Mouse (Mus musculus) heart, embryonic 14.5 days (tissue): ENCODE data around the gene Rbm33. TPM values are rescaled to one million over a fixed set of nuclear protein-coding genes. Genes with fewer than 3 reads are reported as not detected.

ENCODE experiments used
- ATAC-seq: fragments of 200-750 bp; cut with Nextera tagmentation; 2 replicates; pipeline ENCODE4 v1.8.0; 2017; ENCODE audit warnings: low read depth, moderate TSS enrichment; ENCODE audit not compliant: insufficient number of reproducible peaks, insufficient read depth, low FRiP score
- H3K27ac ChIP-seq, 2 experiments: fragments of 200-500 bp in 1 of 2; fragments of 300-500 bp in 1 of 2; sonication (generic) in 1 of 2; replicated peaks in 1 of 2; 2 replicates each; pipeline ENCODE4 v1.5.1; 2012 to 2014; ENCODE audit warnings: low read depth in 2 of 2, low read length in 2 of 2, control low read depth in 1 of 2, mild to moderate bottlenecking in 1 of 2, mixed read lengths in 1 of 2; ENCODE audit not compliant: control insufficient read depth in 1 of 2, insufficient read depth in 1 of 2
- H3K27me3 ChIP-seq: fragments of 300-500 bp; sonication (generic); 2 replicates; pipeline ENCODE4 v1.6.1; 2014; ENCODE audit warnings: mild to moderate bottlenecking, low read length, control low read depth; ENCODE audit not compliant: control insufficient read depth, insufficient read depth
- H3K36me3 ChIP-seq: fragments of 300-500 bp; sonication (generic); 2 replicates; pipeline ENCODE4 v1.6.1; 2014; ENCODE audit warnings: mild to moderate bottlenecking, control low read depth, low read length, mixed read lengths; ENCODE audit not compliant: control insufficient read depth, insufficient read depth
- H3K4me1 ChIP-seq, 2 experiments: fragments of 200-500 bp in 1 of 2; fragments of 300-500 bp in 1 of 2; sonication (generic) in 1 of 2; 2 replicates each; pipeline ENCODE4 v1.6.1; 2012 to 2014; ENCODE audit warnings: low read length in 2 of 2, control low read depth in 1 of 2, mixed read lengths in 1 of 2; ENCODE audit not compliant: control insufficient read depth in 2 of 2, insufficient read depth in 2 of 2
- H3K4me2 ChIP-seq: fragments of 300-500 bp; sonication (generic); 2 replicates; pipeline ENCODE4 v1.6.1; 2014; ENCODE audit warnings: mild to moderate bottlenecking, low read length
- H3K4me3 ChIP-seq, 2 experiments: fragments of 200-500 bp in 1 of 2; fragments of 300-500 bp in 1 of 2; sonication (generic) in 1 of 2; 2 replicates each; pipeline ENCODE4 v1.5.1; 2012 to 2014; ENCODE audit warnings: low read length in 2 of 2, mild to moderate bottlenecking in 2 of 2, control low read depth in 1 of 2, low read depth in 1 of 2, moderate library complexity in 1 of 2; ENCODE audit not compliant: control insufficient read depth in 1 of 2, insufficient read depth in 1 of 2
- H3K9ac ChIP-seq: fragments of 300-500 bp; sonication (generic); 2 replicates; pipeline ENCODE4 v1.6.1; 2014; ENCODE audit warnings: mild to moderate bottlenecking, low read length
- H3K9me3 ChIP-seq: fragments of 300-500 bp; sonication (generic); 2 replicates; pipeline ENCODE4 v1.6.1; 2016; ENCODE audit warnings: low read length, control low read depth; ENCODE audit not compliant: control insufficient read depth
- WGBS: fragments of 180-500 bp; shearing (Covaris S2); extraction: QIAGEN DNeasy Blood & Tissue Kit; methylation state at CpG from one replicate; pipeline ENCODE4 v1.1.7; 2014; 5-methylcytosine and 5-hydroxymethylcytosine counted together
- polyA plus RNA-seq: library from polyadenylated mRNA; unstranded; fragments of >200 nt; fragmentation: Nextera tagmentation; extraction: Ambion mirVana; gene quantifications from 2 replicates; pipeline ENCODE4 v1.2.1, GENCODE M21; 2014

The Rbm33 gene
- polyA plus RNA-seq, 1 experiment from 2014 or later: 14.4 TPM

DNA sequence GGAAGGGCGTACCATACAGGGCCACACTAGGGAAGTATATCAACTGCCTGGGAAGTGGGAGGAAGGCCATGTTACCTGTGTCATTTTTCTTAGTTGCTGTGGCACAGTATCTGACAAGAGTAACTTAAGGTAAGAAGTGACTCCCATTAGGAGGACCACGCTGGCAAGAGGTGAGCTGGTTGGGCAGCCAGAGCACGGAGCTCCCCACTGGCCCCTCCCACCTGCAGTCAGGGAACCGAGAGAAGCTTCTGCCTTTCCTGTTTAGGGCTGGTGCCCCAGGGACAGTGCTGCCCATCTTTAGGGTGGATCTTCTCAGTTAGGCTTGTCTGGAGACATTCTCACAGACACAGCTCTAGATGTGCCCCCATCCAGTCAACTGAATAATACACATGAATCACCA is 106.9 kb downstream of the Rbm33 start:
- no peak overlapping the region for H3K27ac ChIP-seq
- H3K27me3 ChIP-seq: no peaks in the 10 kb centered on the region
- no peak overlapping the region for H3K4me2 ChIP-seq
- 59% methylated on average over 4 of the region's 4 CpGs for WGBS
- H3K4me3 ChIP-seq: no peak overlapping the region
- H3K9me3 ChIP-seq: no peaks in the 10 kb centered on the region
- no peak overlapping the region for H3K9ac ChIP-seq
- no peak for ATAC-seq
- no peaks in the 10 kb centered on the region for H3K4me1 ChIP-seq
- peaks cover 18% of the 10 kb centered on the region for H3K36me3 ChIP-seq

DNA sequence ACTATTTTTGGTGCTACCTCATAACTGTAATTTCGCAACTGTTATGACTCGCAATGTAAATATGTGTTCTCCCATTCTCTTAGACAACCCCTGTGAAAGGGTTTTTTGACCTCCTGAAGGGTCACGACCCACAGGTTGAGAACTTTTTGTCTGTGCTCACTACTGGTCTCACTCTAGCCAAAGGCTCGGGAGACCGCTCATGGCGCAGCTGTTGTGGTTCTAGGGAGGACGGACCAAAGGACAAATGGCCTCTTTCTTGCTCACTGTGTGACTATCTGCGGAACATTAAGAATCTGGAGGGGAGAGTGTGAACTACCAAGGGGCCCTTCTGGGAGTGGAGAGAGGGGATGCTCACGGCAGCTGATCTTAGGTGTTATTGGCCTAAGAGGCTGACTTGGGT is 109.0 kb downstream of the Rbm33 start:
- Histone ChIP-seq H3K4me3 (no peak overlapping the region), H3K27me3 (no peaks in the 10 kb centered on the region), H3K4me1 (no peaks in the 10 kb centered on the region), H3K27ac (no peak overlapping the region), H3K36me3 (no peaks in the 10 kb centered on the region), H3K9me3 (no peaks in the 10 kb centered on the region), H3K4me2 (no peak overlapping the region), H3K9ac (no peak overlapping the region)
- 88% methylated on average over 9 of the region's 9 CpGs for WGBS
- ATAC-seq: no peak

DNA sequence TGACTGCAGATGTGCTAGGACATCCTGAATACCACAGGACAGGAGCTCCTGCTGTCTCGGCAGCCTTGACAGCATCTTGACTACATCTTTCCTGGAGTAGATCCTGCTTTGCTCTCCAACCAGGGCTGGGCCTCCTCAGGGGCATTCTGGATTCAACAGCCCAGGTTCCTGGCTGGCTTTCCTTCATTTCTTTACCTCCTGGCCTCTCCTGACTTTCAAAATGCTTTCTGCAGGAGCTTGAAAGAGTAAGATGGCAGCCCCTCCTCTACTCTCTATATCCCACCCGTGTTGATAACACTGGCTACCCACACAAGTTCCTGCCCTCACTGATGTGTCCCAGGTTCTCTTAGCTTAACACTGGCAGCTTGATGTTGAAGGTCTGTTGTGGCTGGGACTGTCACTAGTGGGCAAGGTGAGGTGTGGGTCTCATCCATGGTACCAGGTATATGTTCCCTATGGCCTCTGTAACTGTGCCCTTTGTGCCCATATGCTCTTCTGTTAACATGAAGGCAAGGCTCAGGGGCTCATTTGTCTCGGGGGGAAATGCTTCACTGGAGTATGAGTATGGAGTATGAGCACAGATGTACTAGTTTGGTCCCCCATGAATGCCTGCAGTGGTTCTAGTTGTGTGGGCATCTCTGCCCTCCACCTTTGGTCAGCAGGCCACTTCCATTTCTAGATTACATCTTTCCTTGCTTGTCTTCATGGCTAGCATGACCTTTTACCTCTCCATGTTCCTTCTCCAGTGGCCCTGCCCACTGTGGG is 133.4 kb downstream of the Rbm33 start:
- H3K4me1 ChIP-seq: no peaks in the 10 kb centered on the region
- H3K9ac ChIP-seq: no peak overlapping the region
- peaks cover 9% of the 10 kb centered on the region for H3K27me3 ChIP-seq
- 39% methylated on average over 3 of the region's 3 CpGs for WGBS
- no peak overlapping the region for H3K27ac ChIP-seq
- H3K4me2 ChIP-seq: no peak overlapping the region
- H3K4me3 ChIP-seq: no peak overlapping the region
- no peak for ATAC-seq
- no peaks in the 10 kb centered on the region for H3K36me3 ChIP-seq
- H3K9me3 ChIP-seq: no peaks in the 10 kb centered on the region

DNA sequence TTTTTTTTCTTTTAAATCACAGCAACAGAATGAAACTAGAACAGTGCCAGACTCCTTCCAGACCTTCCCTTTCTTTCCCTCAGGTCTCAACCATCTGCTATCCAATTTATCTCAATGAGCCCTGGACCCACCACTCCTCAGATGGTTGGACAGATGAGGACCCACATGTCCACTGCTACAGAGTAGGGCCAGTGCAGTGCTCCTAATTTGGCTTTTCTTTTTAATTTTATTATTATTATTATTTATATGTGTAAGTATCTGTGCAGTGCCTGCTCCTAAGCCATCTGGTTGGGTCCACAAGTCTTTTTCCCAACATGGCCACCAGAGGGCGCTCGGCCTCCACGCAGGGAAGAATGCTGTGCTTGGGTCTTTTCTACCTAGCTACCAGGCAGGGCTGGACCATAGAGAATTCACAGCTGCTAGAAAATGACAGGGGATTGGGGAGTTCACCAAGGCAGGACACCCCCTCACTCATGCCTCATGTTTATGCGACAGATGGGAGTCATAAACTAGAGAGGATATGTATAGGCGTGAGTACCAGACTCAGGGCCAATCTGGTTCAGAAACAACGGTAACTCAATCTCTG is 134.2 kb downstream of the Rbm33 start:
- Histone ChIP-seq H3K4me1 (no peaks in the 10 kb centered on the region), H3K27ac (no peak overlapping the region), H3K36me3 (no peaks in the 10 kb centered on the region), H3K4me3 (no peak overlapping the region), H3K27me3 (peaks cover 17% of the 10 kb centered on the region), H3K4me2 (no peak overlapping the region), H3K9me3 (no peaks in the 10 kb centered on the region), H3K9ac (no peak overlapping the region)
- 0 out of 2 replicates have a peak, but pooled peaks have one; percentile 6 for ATAC-seq
- 34% methylated on average over 6 of the region's 6 CpGs for WGBS

DNA sequence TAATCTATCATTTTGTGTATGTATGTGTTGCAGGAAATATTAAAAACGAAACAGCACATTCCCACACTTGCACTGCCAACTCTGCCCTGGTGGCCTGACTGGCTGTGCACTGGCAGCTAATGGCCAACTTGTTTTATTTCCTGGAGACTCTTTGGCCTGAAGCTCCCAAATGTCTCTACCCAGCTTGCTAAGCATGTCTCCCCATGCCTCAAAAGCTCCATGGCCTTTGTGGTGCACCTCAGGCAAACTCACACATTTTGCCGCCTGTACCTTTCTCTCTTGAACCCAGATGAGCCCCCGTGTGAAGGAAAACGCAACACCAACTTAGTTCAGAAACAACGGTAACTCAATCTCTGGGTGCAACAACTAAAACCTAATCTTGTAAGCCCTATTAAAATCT is 136.2 kb downstream of the Rbm33 start:
- Histone ChIP-seq H3K9ac (no peak overlapping the region), H3K36me3 (no peaks in the 10 kb centered on the region), H3K4me3 (no peak overlapping the region), H3K27me3 (peaks cover 35% of the 10 kb centered on the region), H3K4me1 (peaks cover 4 to 5% of the 10 kb centered on the region in 2 experiments; a peak in 1 of 4 replicates), H3K27ac (no peak overlapping the region), H3K9me3 (no peaks in the 10 kb centered on the region), H3K4me2 (no peak overlapping the region)
- no peak for ATAC-seq
- WGBS: 78% methylated on average over 5 of the region's 5 CpGs

DNA sequence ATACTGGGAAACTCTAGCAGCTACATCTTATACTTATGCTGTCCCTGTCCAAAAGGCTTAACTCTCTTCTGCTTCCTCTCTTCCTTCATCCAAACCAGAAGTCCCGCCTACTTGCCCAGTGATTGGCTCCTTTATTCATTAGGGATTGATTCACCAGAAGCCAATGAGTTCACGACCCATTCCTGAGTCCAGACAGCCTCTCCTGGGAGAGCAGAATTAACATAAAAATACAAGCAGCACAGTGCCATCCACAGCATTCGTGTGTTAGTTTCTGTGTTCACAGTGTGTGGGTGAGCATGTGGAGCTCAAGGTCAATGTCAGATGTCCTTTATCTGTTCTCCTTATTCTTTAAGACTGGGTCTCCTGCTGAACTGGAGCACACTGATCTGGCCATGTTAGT is 136.6 kb downstream of the Rbm33 start:
- WGBS: 43% methylated on average over 3 of the region's 3 CpGs
- H3K9me3 ChIP-seq: no peaks in the 10 kb centered on the region
- no peak overlapping the region for H3K27ac ChIP-seq
- no peak overlapping the region for H3K9ac ChIP-seq
- no peak for ATAC-seq
- peaks cover 40% of the 10 kb centered on the region for H3K27me3 ChIP-seq
- no peak overlapping the region for H3K4me3 ChIP-seq
- no peak overlapping the region for H3K4me2 ChIP-seq
- H3K4me1 ChIP-seq: peaks cover 6 to 10% of the 10 kb centered on the region in 2 experiments; a peak in 1 of 4 replicates
- no peaks in the 10 kb centered on the region for H3K36me3 ChIP-seq

DNA sequence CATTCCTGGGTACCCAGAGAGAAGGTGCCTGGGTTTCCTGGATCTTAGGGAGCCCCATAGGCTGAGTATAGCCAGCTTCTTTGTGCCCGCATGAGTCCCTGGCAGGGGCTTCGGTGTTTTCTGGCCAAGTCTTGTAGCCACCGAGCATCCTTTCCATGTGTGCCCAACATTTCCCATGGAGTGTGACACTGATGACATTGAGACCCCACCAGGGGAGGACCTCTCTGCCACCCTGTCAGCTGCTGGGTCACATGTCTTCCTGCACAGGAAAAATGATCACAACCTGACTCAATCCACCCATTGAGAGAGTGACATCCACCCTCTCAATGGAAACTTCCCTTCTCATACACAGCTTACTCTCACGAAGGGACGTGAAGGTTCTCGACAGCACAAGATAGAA is 137.6 kb downstream of the Rbm33 start:
- Histone ChIP-seq H3K4me3 (no peak overlapping the region), H3K27ac (no peak overlapping the region), H3K36me3 (no peaks in the 10 kb centered on the region), H3K9ac (no peak overlapping the region), H3K4me2 (no peak overlapping the region), H3K4me1 (peaks cover 6 to 18% of the 10 kb centered on the region in 2 experiments; a peak in 1 of 4 replicates), H3K27me3 (peaks cover 50% of the 10 kb centered on the region), H3K9me3 (no peaks in the 10 kb centered on the region)
- ATAC-seq: no peak
- WGBS: 82% methylated on average over 6 of the region's 6 CpGs
